Mouse (Mus musculus): ENCODE measurements at regions not wholly inside any gene's neighbourhood (a gene's known extent, or its start where the extent isn't known, plus 50 kb on each side); places are given as distances from the start of the nearest gene placed in this dataset.

- DNase-seq (ENCODE audit: low spot score) = no peak
Measured at GRCm38 (mm10) chr8:115428022-115428421, 279.6 kb downstream of the Maf start.

- DNase-seq (ENCODE audit: low spot score) = no peak
Measured at GRCm38 (mm10) chr8:115427490-115427889, 280.1 kb downstream of the Maf start.

GRCm38 (mm10) chr8:115426543-115426942 is 281.1 kb downstream of the Maf start:
- DNase-seq (ENCODE audit: low spot score) = no peak

GRCm38 (mm10) chr8:115425360-115425759 is 282.2 kb downstream of the Maf start:
- DNase-seq (ENCODE audit: low spot score) = no peak

- DNase-seq (ENCODE audit: low spot score) = no peak
Measured at GRCm38 (mm10) chr8:115423682-115424081, 283.9 kb downstream of the Maf start.

- no peak for DNase-seq (ENCODE audit: low spot score)
Measured at GRCm38 (mm10) chr8:115423056-115423455, 284.5 kb downstream of the Maf start.

GRCm38 (mm10) chr8:115420536-115420935 is 287.1 kb downstream of the Maf start:
- DNase-seq (ENCODE audit: low spot score) = no peak

GRCm38 (mm10) chr8:115420131-115420530 is 287.5 kb downstream of the Maf start:
- no peak for DNase-seq (ENCODE audit: low spot score)

- no peak for DNase-seq (ENCODE audit: low spot score)
Measured at GRCm38 (mm10) chr8:115418056-115418455, 289.5 kb downstream of the Maf start.

- peak; percentile 43 for DNase-seq (ENCODE audit: low spot score)
Measured at GRCm38 (mm10) chr8:115414061-115414473, 293.5 kb downstream of the Maf start.

- no peak for DNase-seq (ENCODE audit: low spot score)
Measured at GRCm38 (mm10) chr8:115411756-115412155, 295.8 kb downstream of the Maf start.

GRCm38 (mm10) chr8:115411061-115411460 is 296.5 kb downstream of the Maf start:
- DNase-seq (ENCODE audit: low spot score) = no peak

GRCm38 (mm10) chr8:115410191-115410590 is 297.4 kb downstream of the Maf start:
- no peak for DNase-seq (ENCODE audit: low spot score)

GRCm38 (mm10) chr8:115407535-115407934 is 300.1 kb downstream of the Maf start:
- no peak for DNase-seq (ENCODE audit: low spot score)

GRCm38 (mm10) chr8:115403601-115404000 is 304.0 kb downstream of the Maf start:
- no peak for DNase-seq (ENCODE audit: low spot score)

- peak; percentile 18 for DNase-seq (ENCODE audit: low spot score)
Measured at GRCm38 (mm10) chr8:115402471-115403197, 305.0 kb downstream of the Maf start.

All from ovary, postnatal 36 days (tissue).